Mouse (Mus musculus) lung, embryonic 16.5 days (tissue): ENCODE data around the gene Esx1. TPM values are rescaled to one million over a fixed set of nuclear protein-coding genes. Genes with fewer than 3 reads are reported as not detected.

Experiments used
- ATAC-seq: fragments of 200-750 bp; cut with Nextera tagmentation; 2 replicates; pipeline ENCODE4 v1.8.0; 2017; ENCODE audit warnings: low read depth, mild to moderate bottlenecking, moderate library complexity
- H3K27ac ChIP-seq: fragments of 300-500 bp; sonication (generic); 2 replicates; pipeline ENCODE4 v1.5.1; 2014; ENCODE audit warnings: mild to moderate bottlenecking, control low read depth, low read length
- H3K27me3 ChIP-seq: fragments of 300-500 bp; sonication (generic); 2 replicates; pipeline ENCODE4 v1.6.1; 2014; ENCODE audit warnings: low read depth, low read length, mixed read lengths; ENCODE audit not compliant: control insufficient read depth, insufficient read depth
- H3K36me3 ChIP-seq: fragments of 300-500 bp; sonication (generic); 2 replicates; pipeline ENCODE4 v1.6.1; 2014; ENCODE audit warnings: low read length; ENCODE audit not compliant: control insufficient read depth, insufficient read depth
- H3K4me1 ChIP-seq: fragments of 300-500 bp; sonication (generic); replicated peaks from 2 replicates; pipeline ENCODE4 v1.6.1; 2014; ENCODE audit warnings: low read length, mixed read lengths; ENCODE audit not compliant: control insufficient read depth, insufficient read depth
- H3K4me2 ChIP-seq: fragments of 300-500 bp; sonication (generic); 2 replicates; pipeline ENCODE4 v1.6.1; 2014; ENCODE audit warnings: low read depth, low read length, control low read depth
- H3K4me3 ChIP-seq: fragments of 300-500 bp; sonication (generic); 2 replicates; pipeline ENCODE4 v1.5.1; 2014; ENCODE audit warnings: mild to moderate bottlenecking, low read length, control low read depth
- H3K9ac ChIP-seq: fragments of 300-500 bp; sonication (generic); 2 replicates; pipeline ENCODE4 v1.6.1; 2014; ENCODE audit warnings: low read length, control low read depth
- H3K9me3 ChIP-seq: fragments of 300-500 bp; sonication (generic); 2 replicates; pipeline ENCODE4 v1.6.1; 2016; ENCODE audit warnings: low read length; ENCODE audit not compliant: control insufficient read depth
- WGBS: fragments of 180-500 bp; shearing (Covaris S2); extraction: QIAGEN DNeasy Blood & Tissue Kit; methylation state at CpG from one replicate; pipeline ENCODE4 v1.1.7; 2014; 5-methylcytosine and 5-hydroxymethylcytosine counted together
- polyA plus RNA-seq: library from polyadenylated mRNA; unstranded; fragments of >200 nt; fragmentation: Nextera tagmentation; extraction: Ambion mirVana; gene quantifications from 2 replicates; pipeline ENCODE4 v1.2.1, GENCODE M21; 2015

Gene Esx1
- polyA plus RNA-seq = not detected in 2 replicates

DNA sequence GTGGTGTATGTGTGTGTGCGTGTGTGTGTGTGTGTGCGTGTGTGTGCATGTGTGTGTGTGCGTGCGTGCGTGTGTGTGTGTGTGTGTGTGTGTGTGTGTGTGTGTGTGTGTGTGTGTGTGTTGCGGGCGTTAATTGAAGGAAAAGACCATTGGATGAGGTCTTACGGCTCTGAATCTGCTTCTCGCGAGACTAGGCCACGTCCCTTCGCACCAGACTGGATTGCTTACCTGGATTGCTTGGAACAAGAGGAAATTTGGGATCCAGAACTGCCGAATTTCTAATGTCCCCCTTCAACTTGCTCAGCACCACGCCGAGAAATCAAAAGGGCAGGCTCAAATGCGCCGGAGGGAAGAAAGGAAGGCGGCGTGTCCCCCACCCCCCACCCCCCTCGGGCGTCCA is at the start of gene Esx1:
Esx1 (minus strand) TSS at position 366 of the 400 bp plus-strand sequence.
- Histone ChIP-seq H3K27ac (no peak within 1 kb of the TSS), H3K9me3 (peaks cover 2% of the 10 kb centered on the region; the same call in 1 of the 2 replicates), H3K27me3 (peaks cover 70% of the 10 kb centered on the region), H3K4me3 (peak within 1 kb of the TSS; percentile 15; the same call in 1 of the 2 replicates), H3K36me3 (no peaks in the 10 kb centered on the region), H3K4me2 (0 out of 2 replicates have a peak within 1 kb of the TSS, but pooled peaks have one; percentile 8), H3K9ac (no peak within 1 kb of the TSS), H3K4me1 (0 out of 2 replicates have a peak, but pooled peaks cover 3% of the 10 kb centered on the region)
- ATAC-seq = no peak
- WGBS = 22% methylated on average over 21 of the region's 21 CpGs

DNA sequence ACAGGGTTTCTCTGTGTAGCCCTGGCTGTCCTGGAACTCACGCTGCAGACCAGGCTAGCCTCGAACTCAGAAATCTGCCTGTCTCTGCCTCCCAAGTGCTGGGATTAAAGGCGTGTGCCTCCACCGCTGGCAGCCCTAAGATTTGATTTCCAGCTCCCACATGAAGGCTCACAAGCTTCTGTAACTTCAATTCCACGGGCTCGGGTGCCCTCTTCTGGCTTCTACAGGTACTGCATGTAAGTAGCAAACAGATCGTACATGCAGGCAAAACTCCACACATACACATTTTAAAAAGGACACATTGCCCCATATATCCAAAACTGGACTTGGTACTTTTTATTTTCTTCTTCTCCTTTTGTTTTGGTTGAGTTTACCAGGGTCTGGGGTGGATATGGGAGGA is 48.1 kb upstream of the Esx1 start:
- no peaks in the 10 kb centered on the region for H3K9me3 ChIP-seq
- no peak overlapping the region for H3K27ac ChIP-seq
- H3K9ac ChIP-seq = no peak overlapping the region
- no peak overlapping the region for H3K4me3 ChIP-seq
- 34% methylated on average over 7 of the region's 7 CpGs for WGBS
- H3K4me1 ChIP-seq = no peaks in the 10 kb centered on the region
- no peaks in the 10 kb centered on the region for H3K27me3 ChIP-seq
- ATAC-seq = no peak
- H3K36me3 ChIP-seq = no peaks in the 10 kb centered on the region
- H3K4me2 ChIP-seq = no peak overlapping the region

DNA sequence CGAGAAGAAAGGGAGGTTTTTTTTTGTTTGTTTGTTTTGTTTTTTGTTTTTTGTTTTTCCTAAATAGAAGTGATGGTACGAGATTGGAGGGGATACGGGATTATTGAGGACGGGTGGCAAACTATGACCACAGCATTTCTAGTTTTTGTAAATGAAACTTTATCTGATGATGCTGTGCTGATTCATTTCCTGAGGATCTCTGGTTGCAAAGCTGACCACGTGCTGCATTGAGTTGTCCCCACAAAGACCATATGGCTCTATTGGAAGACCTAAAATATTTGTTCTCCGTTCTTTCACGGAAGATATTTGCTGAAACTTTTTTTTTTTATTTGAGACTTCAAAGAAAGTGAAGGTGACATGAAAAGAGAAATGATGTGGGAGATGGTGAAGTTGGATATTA is 45.8 kb upstream of the Esx1 start:
- H3K9me3 ChIP-seq = no peaks in the 10 kb centered on the region
- no peaks in the 10 kb centered on the region for H3K4me1 ChIP-seq
- H3K9ac ChIP-seq = no peak overlapping the region
- H3K27me3 ChIP-seq = no peaks in the 10 kb centered on the region
- H3K36me3 ChIP-seq = no peaks in the 10 kb centered on the region
- H3K4me3 ChIP-seq = no peak overlapping the region
- 64% methylated on average over 7 of the region's 7 CpGs for WGBS
- H3K4me2 ChIP-seq = no peak overlapping the region
- H3K27ac ChIP-seq = no peak overlapping the region
- no peak for ATAC-seq

DNA sequence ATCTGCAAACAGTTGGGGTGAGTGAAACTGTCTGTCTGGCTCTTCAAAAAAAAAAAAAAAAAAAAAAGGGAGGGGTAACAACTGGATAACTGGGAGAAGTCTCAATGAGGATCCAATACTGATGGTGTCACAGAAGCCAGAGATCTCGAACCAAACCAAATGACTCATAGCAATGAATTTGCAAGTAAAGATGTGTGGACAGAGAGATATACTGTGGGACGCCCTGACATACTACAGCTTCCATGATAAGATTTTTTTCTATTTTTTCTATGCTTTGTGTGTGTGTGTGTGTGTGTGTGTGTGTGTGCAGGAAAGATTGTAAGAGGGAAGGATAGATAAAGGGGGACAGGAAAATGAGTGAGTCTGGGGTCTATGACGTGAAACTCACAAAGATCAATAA is 43.7 kb upstream of the Esx1 start:
- 82% methylated on average over 3 of the region's 3 CpGs for WGBS
- Histone ChIP-seq H3K9me3 (no peaks in the 10 kb centered on the region), H3K27me3 (no peaks in the 10 kb centered on the region), H3K4me1 (no peaks in the 10 kb centered on the region), H3K4me3 (no peak overlapping the region), H3K36me3 (no peaks in the 10 kb centered on the region), H3K4me2 (no peak overlapping the region), H3K9ac (no peak overlapping the region), H3K27ac (no peak overlapping the region)
- no peak for ATAC-seq

DNA sequence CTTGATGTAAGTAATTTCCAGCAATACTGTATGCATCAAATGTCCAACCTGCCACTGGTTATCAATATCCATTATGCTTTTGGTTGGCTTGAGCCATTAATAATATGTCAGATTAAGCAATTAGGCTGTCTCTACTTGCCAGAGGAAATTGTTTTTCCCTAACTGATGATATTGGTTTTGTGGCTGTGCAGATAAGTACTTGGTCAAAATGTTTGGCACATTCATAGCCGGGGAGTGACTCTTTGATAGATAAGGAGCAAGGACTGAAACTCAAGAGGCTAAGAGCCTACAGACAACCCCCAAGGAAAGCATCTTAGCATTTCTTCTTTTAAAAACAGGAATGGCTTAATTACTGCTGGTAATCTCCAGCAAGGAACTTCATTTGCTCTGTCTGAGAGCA is 40.8 kb upstream of the Esx1 start:
- no peaks in the 10 kb centered on the region for H3K36me3 ChIP-seq
- no peak overlapping the region for H3K4me2 ChIP-seq
- H3K27ac ChIP-seq = no peak overlapping the region
- no peak for ATAC-seq
- no peak overlapping the region for H3K9ac ChIP-seq
- no peaks in the 10 kb centered on the region for H3K27me3 ChIP-seq
- no peaks in the 10 kb centered on the region for H3K4me1 ChIP-seq
- H3K9me3 ChIP-seq = no peaks in the 10 kb centered on the region
- WGBS = 42% methylated on average over 1 of the region's 1 CpGs
- no peak overlapping the region for H3K4me3 ChIP-seq

DNA sequence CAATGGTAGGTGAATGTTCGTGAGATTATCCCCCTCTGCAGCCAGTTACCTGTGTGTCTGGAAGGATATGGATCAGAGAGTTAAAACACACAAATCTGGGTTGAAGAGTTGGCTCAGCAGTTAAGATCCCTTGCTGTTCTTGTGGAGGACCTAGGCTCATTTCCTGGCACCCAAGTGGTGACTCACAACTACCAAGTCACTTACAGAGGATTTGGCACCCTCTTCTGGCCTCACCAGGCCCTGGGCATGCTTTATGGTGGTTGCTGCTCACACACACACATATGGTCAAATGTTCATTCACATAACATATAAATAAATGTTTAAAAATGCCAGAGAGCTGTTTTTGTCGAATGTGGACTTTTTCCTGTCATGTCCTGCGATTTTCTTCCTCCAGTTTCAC is 39.1 kb upstream of the Esx1 start:
- 54% methylated on average over 3 of the region's 3 CpGs for WGBS
- no peaks in the 10 kb centered on the region for H3K9me3 ChIP-seq
- H3K9ac ChIP-seq = no peak overlapping the region
- H3K36me3 ChIP-seq = no peaks in the 10 kb centered on the region
- H3K4me2 ChIP-seq = no peak overlapping the region
- no peak for ATAC-seq
- H3K4me1 ChIP-seq = no peaks in the 10 kb centered on the region
- no peaks in the 10 kb centered on the region for H3K27me3 ChIP-seq
- H3K27ac ChIP-seq = no peak overlapping the region
- H3K4me3 ChIP-seq = no peak overlapping the region

DNA sequence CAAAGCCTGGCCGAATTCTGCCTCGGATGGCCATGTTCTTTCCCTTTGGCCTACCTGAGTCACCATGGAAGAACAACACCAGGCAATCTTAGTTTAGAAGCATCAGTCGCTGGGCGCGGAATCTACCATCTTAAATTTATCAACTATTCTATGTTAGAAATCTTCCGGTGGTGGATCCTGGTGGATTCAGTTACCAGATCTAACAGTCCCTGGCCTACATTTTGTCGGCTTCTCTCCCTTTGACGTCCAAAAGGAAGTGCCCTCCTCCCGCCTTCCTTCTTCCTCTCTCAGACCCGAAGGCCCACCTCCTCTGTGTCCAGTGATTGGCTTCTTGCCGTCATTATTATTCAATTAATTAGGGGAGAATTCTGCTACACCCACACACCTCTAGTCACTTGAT is 27.2 kb upstream of the Esx1 start:
- no peak overlapping the region for H3K4me2 ChIP-seq
- H3K36me3 ChIP-seq = no peaks in the 10 kb centered on the region
- WGBS = 84% methylated on average over 11 of the region's 11 CpGs
- no peak overlapping the region for H3K27ac ChIP-seq
- H3K4me3 ChIP-seq = no peak overlapping the region
- H3K4me1 ChIP-seq = no peaks in the 10 kb centered on the region
- H3K27me3 ChIP-seq = no peaks in the 10 kb centered on the region
- no peak for ATAC-seq
- H3K9ac ChIP-seq = no peak overlapping the region
- H3K9me3 ChIP-seq = no peaks in the 10 kb centered on the region

DNA sequence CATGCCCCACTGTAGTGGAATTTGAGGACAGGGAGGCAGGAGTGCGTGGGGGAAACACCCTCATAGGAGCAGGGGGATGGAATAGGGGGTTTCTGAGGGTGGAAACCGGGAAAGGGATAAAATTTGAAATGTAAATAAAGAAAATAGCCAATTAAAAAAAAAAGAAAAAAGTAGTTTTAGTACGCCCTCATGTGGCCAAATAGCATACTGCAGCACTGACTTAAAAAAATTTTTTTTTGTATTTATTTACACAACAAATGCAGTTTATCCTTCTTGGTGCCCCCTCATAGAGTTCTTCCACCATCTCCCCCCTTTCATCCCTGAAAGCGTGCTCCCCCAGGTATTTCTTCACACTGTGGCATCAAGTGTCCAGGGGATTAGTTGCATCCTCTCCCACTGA is 22.8 kb upstream of the Esx1 start:
- no peak overlapping the region for H3K27ac ChIP-seq
- no peaks in the 10 kb centered on the region for H3K36me3 ChIP-seq
- ATAC-seq = no peak
- no peak overlapping the region for H3K4me2 ChIP-seq
- 26% methylated on average over 4 of the region's 4 CpGs for WGBS
- H3K4me1 ChIP-seq = no peaks in the 10 kb centered on the region
- no peaks in the 10 kb centered on the region for H3K9me3 ChIP-seq
- no peaks in the 10 kb centered on the region for H3K27me3 ChIP-seq
- no peak overlapping the region for H3K9ac ChIP-seq
- no peak overlapping the region for H3K4me3 ChIP-seq

DNA sequence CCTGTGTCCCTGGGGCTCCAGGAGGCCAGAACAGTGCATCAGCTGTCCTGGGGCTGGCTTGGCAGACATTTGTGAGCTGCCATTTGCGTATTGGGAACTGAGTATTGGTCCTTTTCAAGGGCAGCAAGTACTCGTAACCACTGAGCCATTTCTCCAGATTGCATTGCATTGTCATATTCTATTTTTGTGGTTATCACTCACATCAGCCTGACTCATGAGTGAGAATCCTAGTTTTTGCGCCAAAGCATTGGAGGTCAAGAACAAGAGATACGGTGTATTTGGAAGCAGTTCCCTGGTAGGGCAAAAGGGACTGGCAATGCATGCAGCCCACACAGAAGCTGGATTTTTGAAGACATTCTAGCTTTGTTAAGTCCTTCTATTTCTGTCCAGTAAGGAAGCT is 21.8 kb upstream of the Esx1 start:
- Histone ChIP-seq H3K27me3 (no peaks in the 10 kb centered on the region), H3K4me3 (no peak overlapping the region), H3K27ac (no peak overlapping the region), H3K36me3 (no peaks in the 10 kb centered on the region), H3K9me3 (no peaks in the 10 kb centered on the region), H3K9ac (no peak overlapping the region), H3K4me1 (no peaks in the 10 kb centered on the region), H3K4me2 (no peak overlapping the region)
- no peak for ATAC-seq
- WGBS = 78% methylated on average over 4 of the region's 4 CpGs

DNA sequence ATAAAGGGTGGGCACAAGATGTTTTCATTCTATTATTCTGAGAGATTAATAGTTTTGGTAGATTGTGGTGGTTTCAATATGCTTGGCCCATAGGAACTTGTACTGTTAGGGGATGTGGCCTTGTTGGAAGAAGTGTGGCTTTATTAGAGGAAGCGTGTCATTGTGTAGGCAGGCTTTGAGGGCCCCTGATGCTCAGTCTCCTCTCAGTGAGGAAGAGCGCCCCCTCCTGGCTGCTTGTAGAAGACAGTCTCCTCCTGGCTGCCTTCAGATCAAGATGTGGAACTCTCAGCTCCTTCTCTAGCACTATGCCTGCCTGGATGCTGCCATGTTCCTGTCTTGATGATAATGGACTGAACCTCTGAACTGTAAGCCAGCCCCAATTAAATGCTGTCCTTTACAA is 20.7 kb upstream of the Esx1 start:
- Histone ChIP-seq H3K27ac (no peak overlapping the region), H3K27me3 (no peaks in the 10 kb centered on the region), H3K4me1 (no peaks in the 10 kb centered on the region), H3K4me3 (no peak overlapping the region), H3K4me2 (no peak overlapping the region), H3K9ac (no peak overlapping the region), H3K9me3 (no peaks in the 10 kb centered on the region), H3K36me3 (no peaks in the 10 kb centered on the region)
- no peak for ATAC-seq
- 32% methylated on average over 2 of the region's 2 CpGs for WGBS
